Mouse (Mus musculus) ES-E14 (cell line): ENCODE measurements around the gene Pla2g15.

ENCODE experiments used
- HCFC1 ChIP-seq: IDR thresholded peaks from 2 replicates; pipeline ENCODE4 v1.6.1; 2012; ENCODE audit warnings: low read length, inconsistent platforms, borderline replicate concordance; ENCODE audit not compliant: insufficient read depth
- MAFK ChIP-seq: IDR thresholded peaks from 2 replicates; pipeline ENCODE4 v1.6.1; 2014; ENCODE audit warnings: mild to moderate bottlenecking, low read depth, low read length, inconsistent platforms; ENCODE audit not compliant: insufficient read depth
- ZC3H11A ChIP-seq: IDR thresholded peaks from 2 replicates; pipeline ENCODE4 v1.6.1; 2012; ENCODE audit warnings: low read depth, mild to moderate bottlenecking, inconsistent platforms, low read length, borderline replicate concordance
- ZNF384 ChIP-seq: IDR thresholded peaks from 2 replicates; pipeline ENCODE4 v1.6.1; 2012; ENCODE audit warnings: low read depth, low read length, inconsistent platforms

DNA sequence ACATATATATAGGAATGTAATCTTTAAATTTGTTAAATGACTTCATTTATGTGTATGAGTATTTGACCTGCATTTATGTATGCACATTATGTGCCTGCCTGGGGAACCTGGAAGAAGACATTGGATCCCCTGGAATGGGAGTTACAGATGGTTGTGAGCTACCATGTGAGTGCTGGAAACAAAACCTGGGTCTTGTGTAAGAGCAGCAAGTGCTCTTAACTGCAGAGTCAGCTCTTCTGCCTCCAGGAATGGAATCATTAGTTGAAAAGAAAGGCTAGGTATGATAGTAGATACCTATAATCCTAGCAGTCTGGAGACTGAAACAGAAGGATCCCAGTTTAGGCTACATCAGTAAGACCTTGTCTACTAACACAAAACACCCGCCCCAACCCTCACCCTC, 24.1 kb upstream of the Pla2g15 start:
- TF ChIP-seq ZC3H11A = no peak
- TF ChIP-seq MAFK = no peak
- TF ChIP-seq HCFC1 = no peak
- TF ChIP-seq ZNF384 = no peak
